Mouse (Mus musculus) megakaryocyte, adult 5-6 weeks (primary cell): ENCODE data around the gene Rps9. TPM values are rescaled to one million over a fixed set of nuclear protein-coding genes. Genes with fewer than 3 reads are reported as not detected.
"Not testable (repeated sequence)": the region's sequence is repeated elsewhere in the genome, so short reads cannot be mapped to it uniquely, and the experiment has no call there.

Experiments used
- ATAC-seq: 2 replicates; pipeline ENCODE4 v1.8.0; 2016; ENCODE audit warnings: mild to moderate bottlenecking, inconsistent platforms; ENCODE audit not compliant: poor library complexity, severe bottlenecking
- total RNA-seq, 2 experiments: library from RNA; stranded (forward) in 1 of 2; stranded (reverse) in 1 of 2; fragments of 153-499, 151-499 nt in 1 of 2; fragments of 221-1000, 200-1000 nt in 1 of 2; gene quantifications; 2 replicates each; pipeline versions ENCODE4 v1.2.3 to v1.2.4; 2015 to 2017

The Rps9 gene
- total RNA-seq, 2 experiments from 2014 or later, result 1,307 to 1,615 TPM

- peak; percentile 43 for ATAC-seq
These were observed 9.5 kb upstream of the Rps9 start for GRCm38 (mm10) chr7:3694076-3694948.

- not testable (repeated sequence) for ATAC-seq
These were observed 8.9 kb upstream of the Rps9 start for GRCm38 (mm10) chr7:3694949-3695305.

- no peak for ATAC-seq
These were observed 5.3 kb upstream of the Rps9 start for GRCm38 (mm10) chr7:3698471-3698870.

- ATAC-seq, result no peak
These were observed 480 bp upstream of the Rps9 start for GRCm38 (mm10) chr7:3703148-3703878.

GRCm38 (mm10) chr7:3704475-3704874 lies 682 bp downstream of the Rps9 start:
- ATAC-seq, result peak; percentile 21

GRCm38 (mm10) chr7:3705461-3705860 lies 1.7 kb downstream of the Rps9 start:
- ATAC-seq, result peak; percentile 19

- ATAC-seq, result no peak
These were observed 2.1 kb downstream of the Rps9 start for GRCm38 (mm10) chr7:3705911-3706310.

GRCm38 (mm10) chr7:3706343-3706934 lies 2.6 kb downstream of the Rps9 start:
- ATAC-seq, result no peak

- peak; percentile 56 for ATAC-seq
These were observed 3.2 kb downstream of the Rps9 start for GRCm38 (mm10) chr7:3707027-3707426.

GRCm38 (mm10) chr7:3707568-3708413 lies 4.0 kb downstream of the Rps9 start:
- no peak for ATAC-seq

GRCm38 (mm10) chr7:3708447-3708980 lies 4.7 kb downstream of the Rps9 start:
- not testable (repeated sequence) for ATAC-seq

GRCm38 (mm10) chr7:3709000-3709399 lies 5.2 kb downstream of the Rps9 start:
- ATAC-seq, result no peak

GRCm38 (mm10) chr7:3712264-3712942 lies 8.6 kb downstream of the Rps9 start:
- peak; percentile 46 for ATAC-seq

- ATAC-seq, result peak; percentile 53
These were observed 11.5 kb downstream of the Rps9 start for GRCm38 (mm10) chr7:3715249-3715648.

- peak; percentile 45; the same call in 1 of the 2 replicates for ATAC-seq
These were observed 16.5 kb downstream of the Rps9 start, which contains the start of gene Pirb for GRCm38 (mm10) chr7:3720268-3720667. Pirb (minus strand) TSS chr7:3720391.

GRCm38 (mm10) chr7:3725459-3725858 lies 21.7 kb downstream of the Rps9 start:
- peak; percentile 69 for ATAC-seq

GRCm38 (mm10) chr7:3732675-3733074 lies 28.9 kb downstream of the Rps9 start:
- ATAC-seq, result peak; percentile 81
